Mouse (Mus musculus): ENCODE measurements around the gene Hexb. TPM values are rescaled to one million over a fixed set of nuclear protein-coding genes. Genes with fewer than 3 reads are reported as not detected.

Hexb gene
- polyA plus RNA-seq (2012; rRNA removed), result 61.0 and 62.9 TPM in 2 replicates

DNA sequence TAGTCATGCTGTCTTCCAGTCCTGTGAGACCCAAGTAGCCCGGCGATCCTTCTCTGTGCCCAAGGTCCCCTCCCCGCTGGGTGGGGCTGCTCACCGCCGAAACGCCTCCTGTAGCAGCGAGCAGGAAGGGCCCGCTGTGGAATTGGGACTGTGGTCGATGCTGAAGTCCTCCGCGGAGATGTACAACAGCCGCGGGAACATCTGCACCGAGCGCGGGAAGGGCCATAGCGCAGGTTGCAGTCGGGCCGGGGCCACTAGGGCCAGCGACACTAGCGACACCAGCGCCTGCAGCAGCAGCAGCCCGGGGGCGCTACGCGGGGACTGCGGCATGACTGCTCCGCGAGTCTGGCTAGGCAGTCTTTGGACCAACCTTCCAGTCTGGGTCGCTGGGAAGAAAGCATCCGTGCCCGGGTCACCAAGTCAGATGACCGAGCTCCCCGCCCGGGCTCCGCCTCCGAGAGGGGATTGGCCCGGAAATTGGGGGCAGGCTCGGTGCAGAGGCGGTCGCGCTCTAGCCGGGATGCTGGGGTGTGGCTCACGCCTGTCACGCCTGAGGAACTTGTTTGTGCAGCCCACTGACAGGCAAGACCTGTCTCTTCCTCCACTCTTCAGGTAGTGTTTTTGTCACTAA lies at the start of gene Hexb:
Hexb (minus strand) TSS at position 426 of the 631 bp plus-strand sequence.
- Histone ChIP-seq H3K4me3 (replicated peaks; ENCODE audit: insufficient read depth, low read depth, low read length) (peak within 1 kb of the TSS; percentile 69), H3K4me1 (ENCODE audit: control insufficient read depth, insufficient read depth, low read length) (no peaks in the 10 kb centered on the region), H3K27ac (ENCODE audit: insufficient read depth, low read length) (no peak within 1 kb of the TSS; the same call in 1 of the 2 replicates), H3K27me3 (ENCODE audit: control insufficient read depth, insufficient read depth, low read length) (no peaks in the 10 kb centered on the region)
- DNase-seq, result peak; percentile 88
- under 1% methylated on average over 45 of the region's 45 CpGs for WGBS
- TF ChIP-seq CTCF (IDR thresholded peaks at IDR 0.05; ENCODE audit: borderline replicate concordance, insufficient read depth, low read depth, low read length) (no peak), POLR2A (IDR thresholded peaks at IDR 0.05; ENCODE audit: borderline replicate concordance, insufficient read depth, low read length) (peak; percentile 56; the same call in 1 of the 2 replicates)

DNA sequence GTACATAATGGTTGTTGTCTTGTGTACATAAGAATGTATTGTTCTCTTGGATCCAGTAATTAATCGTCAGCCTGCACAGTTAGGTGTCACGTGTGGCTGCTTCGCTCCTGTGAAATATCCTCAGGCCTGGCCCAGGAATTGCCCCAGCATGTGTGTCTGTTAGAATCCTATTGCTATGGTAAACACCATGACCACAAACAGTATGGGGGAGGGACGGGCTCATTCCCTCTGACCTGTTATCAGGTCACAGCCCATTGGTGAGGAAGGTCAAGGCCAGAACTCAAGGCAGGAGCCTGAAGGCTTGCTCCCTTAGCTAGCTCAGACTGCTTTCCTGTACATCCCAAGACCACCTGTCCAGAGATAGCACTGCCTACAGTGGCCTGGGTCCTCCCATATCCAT lies 49.6 kb upstream of the Hexb start:
- no peaks in the 10 kb centered on the region; the same call in 1 of the 2 replicates for H3K4me1 ChIP-seq (ENCODE audit: control insufficient read depth, insufficient read depth, low read length)
- 81% methylated on average over 4 of the region's 4 CpGs for WGBS
- DNase-seq, result no peak
- TF ChIP-seq CTCF (IDR thresholded peaks at IDR 0.05; ENCODE audit: borderline replicate concordance, insufficient read depth, low read depth, low read length) (no peak), POLR2A (IDR thresholded peaks at IDR 0.05; ENCODE audit: borderline replicate concordance, insufficient read depth, low read length) (no peak)
- no peak overlapping the region for H3K27ac ChIP-seq (ENCODE audit: insufficient read depth, low read length)
- no peaks in the 10 kb centered on the region; the same call in 1 of the 2 replicates for H3K27me3 ChIP-seq (ENCODE audit: control insufficient read depth, insufficient read depth, low read length)
- H3K4me3 ChIP-seq (replicated peaks; ENCODE audit: insufficient read depth, low read depth, low read length), result no peak overlapping the region

DNA sequence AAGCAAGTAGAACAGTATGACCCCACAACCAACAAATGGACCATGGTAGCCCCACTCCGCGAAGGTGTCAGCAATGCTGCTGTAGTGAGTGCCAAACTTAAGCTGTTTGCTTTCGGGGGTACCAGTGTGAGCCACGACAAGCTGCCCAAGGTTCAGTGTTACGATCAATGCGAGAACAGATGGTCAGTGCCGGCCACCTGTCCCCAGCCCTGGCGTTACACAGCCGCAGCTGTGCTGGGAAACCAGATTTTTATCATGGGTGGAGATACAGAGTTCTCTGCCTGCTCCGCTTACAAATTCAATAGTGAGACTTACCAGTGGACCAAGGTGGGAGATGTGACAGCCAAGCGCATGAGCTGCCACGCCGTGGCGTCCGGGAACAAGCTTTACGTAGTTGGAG lies 48.1 kb upstream of the Hexb start:
- Histone ChIP-seq H3K27me3 (ENCODE audit: control insufficient read depth, insufficient read depth, low read length) (no peaks in the 10 kb centered on the region; the same call in 1 of the 2 replicates), H3K4me1 (ENCODE audit: control insufficient read depth, insufficient read depth, low read length) (no peaks in the 10 kb centered on the region; the same call in 1 of the 2 replicates), H3K27ac (ENCODE audit: insufficient read depth, low read length) (no peak overlapping the region), H3K4me3 (replicated peaks; ENCODE audit: insufficient read depth, low read depth, low read length) (no peak overlapping the region)
- no peak for DNase-seq
- 21% methylated on average over 16 of the region's 16 CpGs for WGBS
- TF ChIP-seq POLR2A (IDR thresholded peaks at IDR 0.05; ENCODE audit: borderline replicate concordance, insufficient read depth, low read length) (no peak), CTCF (IDR thresholded peaks at IDR 0.05; ENCODE audit: borderline replicate concordance, insufficient read depth, low read depth, low read length) (no peak)

DNA sequence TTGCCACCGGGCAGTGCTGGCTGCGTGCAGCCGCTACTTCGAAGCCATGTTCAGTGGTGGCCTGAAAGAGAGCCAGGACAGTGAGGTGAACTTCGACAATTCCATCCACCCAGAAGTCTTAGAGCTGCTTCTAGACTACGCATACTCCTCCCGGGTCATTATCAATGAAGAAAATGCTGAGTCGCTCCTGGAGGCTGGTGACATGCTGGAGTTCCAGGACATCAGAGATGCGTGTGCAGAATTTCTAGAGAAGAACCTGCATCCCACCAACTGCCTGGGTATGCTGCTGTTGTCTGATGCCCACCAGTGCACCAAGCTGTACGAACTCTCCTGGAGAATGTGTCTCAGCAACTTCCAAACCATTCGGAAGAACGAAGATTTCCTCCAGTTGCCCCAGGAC lies 47.0 kb upstream of the Hexb start:
- H3K4me3 ChIP-seq (replicated peaks; ENCODE audit: insufficient read depth, low read depth, low read length), result no peak overlapping the region
- peaks cover 5% of the 10 kb centered on the region; the same call in 1 of the 2 replicates for H3K4me1 ChIP-seq (ENCODE audit: control insufficient read depth, insufficient read depth, low read length)
- TF ChIP-seq POLR2A (IDR thresholded peaks at IDR 0.05; ENCODE audit: borderline replicate concordance, insufficient read depth, low read length) (no peak), CTCF (IDR thresholded peaks at IDR 0.05; ENCODE audit: borderline replicate concordance, insufficient read depth, low read depth, low read length) (no peak)
- no peak for DNase-seq
- 73% methylated on average over 12 of the region's 12 CpGs for whole genome bisulfite sequencing
- no peak overlapping the region for H3K27ac ChIP-seq (ENCODE audit: insufficient read depth, low read length)
- H3K27me3 ChIP-seq (ENCODE audit: control insufficient read depth, insufficient read depth, low read length), result no peaks in the 10 kb centered on the region; the same call in 1 of the 2 replicates

DNA sequence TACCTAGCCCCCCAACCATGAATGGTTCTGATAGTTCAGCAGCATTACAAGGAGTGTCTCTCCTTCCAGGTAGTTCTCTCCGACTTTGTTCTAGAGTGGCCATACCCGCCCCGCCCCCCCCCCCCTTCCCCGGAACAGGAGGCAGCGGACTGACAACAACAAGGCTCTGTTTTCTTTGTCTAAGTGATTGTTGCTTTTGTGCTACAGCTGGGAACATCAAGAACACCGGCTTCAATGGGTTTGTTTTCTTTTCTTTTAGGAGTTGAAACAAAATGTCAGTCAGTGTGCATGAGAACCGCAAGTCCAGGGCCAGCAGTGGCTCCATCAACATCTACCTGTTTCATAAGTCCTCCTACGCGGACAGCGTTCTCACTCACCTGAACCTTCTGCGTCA lies 46.6 kb upstream of the Hexb start:
- H3K27ac ChIP-seq (ENCODE audit: insufficient read depth, low read length), result no peak overlapping the region
- no peak for DNase-seq
- H3K27me3 ChIP-seq (ENCODE audit: control insufficient read depth, insufficient read depth, low read length), result no peaks in the 10 kb centered on the region; the same call in 1 of the 2 replicates
- H3K4me1 ChIP-seq (ENCODE audit: control insufficient read depth, insufficient read depth, low read length), result 0 out of 2 replicates have a peak, but pooled peaks cover 6% of the 10 kb centered on the region
- WGBS, result 67% methylated on average over 11 of the region's 11 CpGs
- no peak overlapping the region for H3K4me3 ChIP-seq (replicated peaks; ENCODE audit: insufficient read depth, low read depth, low read length)
- TF ChIP-seq POLR2A (IDR thresholded peaks at IDR 0.05; ENCODE audit: borderline replicate concordance, insufficient read depth, low read length) (no peak), CTCF (IDR thresholded peaks at IDR 0.05; ENCODE audit: borderline replicate concordance, insufficient read depth, low read depth, low read length) (no peak)

DNA sequence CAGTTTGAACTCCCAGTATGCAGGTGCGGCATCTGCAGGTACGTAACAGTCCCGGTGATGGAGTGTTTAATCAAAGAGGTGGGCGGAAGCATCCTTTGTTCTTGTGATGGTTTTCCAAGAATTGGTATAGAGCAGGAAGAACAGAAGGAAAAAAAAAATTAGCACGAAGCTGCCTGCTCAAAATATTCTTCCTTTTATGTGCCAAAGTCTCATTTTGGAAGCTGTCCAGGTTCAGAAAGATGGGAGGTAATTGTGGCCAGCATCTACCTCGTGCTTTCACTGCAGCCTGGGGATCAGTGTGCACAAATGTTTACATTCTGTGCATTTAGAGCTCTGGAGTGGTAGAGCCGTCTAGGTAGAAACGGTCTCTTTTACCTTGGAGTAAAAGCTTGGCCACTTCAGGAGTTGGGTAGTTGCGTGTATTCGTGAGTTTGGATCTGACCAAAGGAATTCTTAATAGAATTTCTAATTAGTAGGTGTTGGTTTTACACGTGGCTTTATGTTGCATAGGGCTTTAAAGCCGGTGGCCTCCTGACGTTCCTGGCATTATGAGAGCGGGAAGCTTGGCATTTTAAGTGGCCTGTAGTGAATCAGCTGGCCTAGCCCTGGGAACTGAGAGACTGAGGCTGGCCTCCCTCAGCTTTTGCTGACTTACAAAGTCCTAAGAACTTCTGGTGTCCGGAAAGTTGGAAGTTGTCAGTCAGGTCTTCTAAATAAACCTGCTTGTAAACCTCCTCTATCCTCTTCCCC lies 46.0 kb upstream of the Hexb start:
- H3K4me3 ChIP-seq (replicated peaks; ENCODE audit: insufficient read depth, low read depth, low read length), result no peak overlapping the region
- H3K4me1 ChIP-seq (ENCODE audit: control insufficient read depth, insufficient read depth, low read length), result 0 out of 2 replicates have a peak, but pooled peaks cover 6% of the 10 kb centered on the region
- TF ChIP-seq POLR2A (IDR thresholded peaks at IDR 0.05; ENCODE audit: borderline replicate concordance, insufficient read depth, low read length) (no peak), CTCF (IDR thresholded peaks at IDR 0.05; ENCODE audit: borderline replicate concordance, insufficient read depth, low read depth, low read length) (no peak)
- no peaks in the 10 kb centered on the region; the same call in 1 of the 2 replicates for H3K27me3 ChIP-seq (ENCODE audit: control insufficient read depth, insufficient read depth, low read length)
- no peak for DNase-seq
- 47% methylated on average over 15 of the region's 15 CpGs for WGBS
- no peak overlapping the region for H3K27ac ChIP-seq (ENCODE audit: insufficient read depth, low read length)

DNA sequence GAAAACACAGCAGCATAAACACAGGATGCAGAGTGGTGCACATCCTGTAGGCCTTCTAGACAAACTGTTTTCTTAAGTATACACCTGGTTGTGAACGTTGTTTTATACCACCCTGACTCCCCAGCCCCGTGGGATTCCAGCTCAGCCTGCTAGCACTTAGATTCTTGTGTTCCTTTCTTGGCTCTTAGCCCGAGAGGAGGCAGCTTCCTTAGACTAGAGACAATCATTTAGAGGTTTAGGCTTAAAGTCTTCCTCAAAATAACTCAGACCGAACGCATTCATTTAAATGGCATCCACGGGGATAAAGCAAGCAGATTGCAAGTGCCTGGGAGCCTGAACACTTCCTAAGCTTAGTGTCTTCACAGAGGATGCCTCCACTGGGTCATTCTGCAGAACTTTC lies 44.6 kb upstream of the Hexb start:
- Histone ChIP-seq H3K27ac (ENCODE audit: insufficient read depth, low read length) (no peak overlapping the region), H3K4me3 (replicated peaks; ENCODE audit: insufficient read depth, low read depth, low read length) (peak overlapping the region; percentile 11), H3K4me1 (ENCODE audit: control insufficient read depth, insufficient read depth, low read length) (0 out of 2 replicates have a peak, but pooled peaks cover 6% of the 10 kb centered on the region), H3K27me3 (ENCODE audit: control insufficient read depth, insufficient read depth, low read length) (no peaks in the 10 kb centered on the region; the same call in 1 of the 2 replicates)
- no peak for DNase-seq
- no peak for TF ChIP-seq POLR2A (IDR thresholded peaks at IDR 0.05; ENCODE audit: borderline replicate concordance, insufficient read depth, low read length)
- no peak for TF ChIP-seq CTCF (IDR thresholded peaks at IDR 0.05; ENCODE audit: borderline replicate concordance, insufficient read depth, low read depth, low read length)
- 31% methylated on average over 6 of the region's 6 CpGs for WGBS

Data from cerebellum, adult 2 months (tissue).